Mouse (Mus musculus) neural tube, embryonic 10.5 days (tissue): Measurements from ENCODE around the gene Myo1d.

Source experiments
- DNase-seq: peaks from one replicate; pipeline ENCODE4 v3.0.0-alpha.2; 2017; ENCODE audit warnings: low spot score; ENCODE audit errors: extremely low spot score

Myo1d gene

GRCm38 (mm10) chr11:80779527-80780344 lies at the start of gene Myo1d:
Gene Myo1d, minus strand, starts transcription at chr11:80780025.
- peak; percentile 86 for DNase-seq

GRCm38 (mm10) chr11:80821794-80822193 lies 42.0 kb upstream of the Myo1d start:
- DNase-seq, result no peak

GRCm38 (mm10) chr11:80821296-80821695 lies 41.5 kb upstream of the Myo1d start:
- DNase-seq, result peak; percentile 19

GRCm38 (mm10) chr11:80820085-80820484 lies 40.3 kb upstream of the Myo1d start:
- no peak for DNase-seq

- peak; percentile 74 for DNase-seq
These were observed 38.4 kb upstream of the Myo1d start for GRCm38 (mm10) chr11:80818060-80818697.

GRCm38 (mm10) chr11:80815354-80815753 lies 35.5 kb upstream of the Myo1d start:
- no peak for DNase-seq

GRCm38 (mm10) chr11:80811156-80811555 lies 31.3 kb upstream of the Myo1d start:
- peak; percentile 33 for DNase-seq

- peak; percentile 74 for DNase-seq
These were observed 30.4 kb upstream of the Myo1d start, which contains the start of gene Tmem98 for GRCm38 (mm10) chr11:80809993-80810821. Gene Tmem98, plus strand, starts transcription at chr11:80810175.

- no peak for DNase-seq
These were observed 29.8 kb upstream of the Myo1d start for GRCm38 (mm10) chr11:80809666-80809992.

GRCm38 (mm10) chr11:80808551-80809070 lies 28.8 kb upstream of the Myo1d start:
- peak; percentile 19 for DNase-seq

GRCm38 (mm10) chr11:80802706-80803105 lies 22.9 kb upstream of the Myo1d start:
- DNase-seq, result no peak

- DNase-seq, result no peak
These were observed 20.2 kb upstream of the Myo1d start for GRCm38 (mm10) chr11:80799979-80800378.

GRCm38 (mm10) chr11:80795431-80795830 lies 15.6 kb upstream of the Myo1d start:
- DNase-seq, result no peak

GRCm38 (mm10) chr11:80794290-80794689 lies 14.5 kb upstream of the Myo1d start:
- no peak for DNase-seq

GRCm38 (mm10) chr11:80793386-80793785 lies 13.6 kb upstream of the Myo1d start:
- no peak for DNase-seq

- DNase-seq, result no peak
These were observed 12.0 kb upstream of the Myo1d start for GRCm38 (mm10) chr11:80791677-80792432.

GRCm38 (mm10) chr11:80790413-80790812 lies 10.6 kb upstream of the Myo1d start:
- DNase-seq, result no peak

- DNase-seq, result no peak
These were observed 9.9 kb upstream of the Myo1d start for GRCm38 (mm10) chr11:80789647-80790240.

- DNase-seq, result no peak
These were observed 5.8 kb upstream of the Myo1d start for GRCm38 (mm10) chr11:80785672-80786071.

GRCm38 (mm10) chr11:80784294-80784743 lies 4.5 kb upstream of the Myo1d start:
- DNase-seq, result no peak
